11 mouse cellular contexts compared by ENCODE assay signal in genomic region chr3:98416426-98417250, GRCm38 (mm10). TPM values are rescaled to one million over a fixed set of nuclear protein-coding genes. Genes with fewer than 3 reads are reported as not detected.
DNase-seq lines count a peak whose midpoint lies in the region; ATAC-seq lines count a peak whose summit lies in the region.
"Had no signal": no experiment of that assay in that cellular context is flagged by ENCODE, and none has a peak within 500 bp of the region (broad histone marks: within the 10 kb centered on the region; RNA-seq: fewer than 3 reads in every experiment).

No protein-coding gene starts in this region.

- no peaks in the 10 kb centered on the region for H3K36me3 ChIP-seq in hindbrain, embryonic 15.5 days
- no peaks in the 10 kb centered on the region; the same call in 1 of the 2 replicates for H3K36me3 ChIP-seq in hindbrain, embryonic 12.5 days
- H3K36me3 ChIP-seq in midbrain, embryonic 13.5 days = no peaks in the 10 kb centered on the region
- H3K36me3 ChIP-seq in midbrain, embryonic 14.5 days (ENCODE audit: control insufficient read depth, insufficient read depth, low read length) = 0 out of 2 replicates have a peak, but pooled peaks cover 4% of the 10 kb centered on the region
- no peaks in the 10 kb centered on the region for H3K36me3 ChIP-seq in intestine, embryonic 16.5 days (ENCODE audit: control insufficient read depth, insufficient read depth, low read length)
- H3K36me3 ChIP-seq in neural tube, embryonic 15.5 days = no peaks in the 10 kb centered on the region
- H3K36me3 ChIP-seq: stomach, embryonic 15.5 days had no signal

- H3K9me3 ChIP-seq in hindbrain, embryonic 15.5 days = no peaks in the 10 kb centered on the region
- no peaks in the 10 kb centered on the region for H3K9me3 ChIP-seq in hindbrain, embryonic 12.5 days (replicated peaks)
- no peaks in the 10 kb centered on the region for H3K9me3 ChIP-seq in midbrain, embryonic 13.5 days
- no peaks in the 10 kb centered on the region for H3K9me3 ChIP-seq in midbrain, embryonic 14.5 days (ENCODE audit: control insufficient read depth, low read length)
- H3K9me3 ChIP-seq in intestine, embryonic 16.5 days (ENCODE audit: control insufficient read depth, low read length) = no peaks in the 10 kb centered on the region
- no peaks in the 10 kb centered on the region for H3K9me3 ChIP-seq in neural tube, embryonic 15.5 days (replicated peaks)
- H3K9me3 ChIP-seq: stomach, embryonic 15.5 days had no signal

- peak; percentile 32; the same call in 1 of the 2 replicates for ATAC-seq in hindbrain, embryonic 15.5 days (ENCODE audit: low FRiP score, low read depth)
- ATAC-seq in hindbrain, embryonic 12.5 days (ENCODE audit: low FRiP score) = no peak
- 0 out of 2 replicates have a peak, but pooled peaks have one; percentile 22 for ATAC-seq in midbrain, embryonic 13.5 days
- no peak for ATAC-seq in midbrain, embryonic 14.5 days (ENCODE audit: low FRiP score, low TSS enrichment)
- ATAC-seq in intestine, embryonic 16.5 days = no peak
- no peak for ATAC-seq in neural tube, embryonic 15.5 days (ENCODE audit: low FRiP score)
- ATAC-seq: activated CD4-positive, CD25-positive, alpha-beta regulatory T cell, adult 4 months had no signal

- no peak for DNase-seq in midbrain, embryonic 14.5 days
- no peak for DNase-seq in urinary bladder, adult 2 months (ENCODE audit: low spot score)

- H3K4me1 ChIP-seq in hindbrain, embryonic 15.5 days (replicated peaks) = peaks cover 8% of the 10 kb centered on the region
- peaks cover 6% of the 10 kb centered on the region; the same call in 1 of the 2 replicates for H3K4me1 ChIP-seq in hindbrain, embryonic 12.5 days
- peaks cover 8% of the 10 kb centered on the region; the same call in 1 of the 2 replicates for H3K4me1 ChIP-seq in midbrain, embryonic 13.5 days (replicated peaks)
- H3K4me1 ChIP-seq in midbrain, embryonic 14.5 days (ENCODE audit: control insufficient read depth, insufficient read depth, low read length) = no peaks in the 10 kb centered on the region
- H3K4me1 ChIP-seq in intestine, embryonic 16.5 days (ENCODE audit: control insufficient read depth, insufficient read depth, low read length) = peaks cover 41% of the 10 kb centered on the region
- peaks cover 13% of the 10 kb centered on the region for H3K4me1 ChIP-seq in neural tube, embryonic 15.5 days

- 0 out of 2 replicates have a peak overlapping the region, but pooled peaks have one; percentile 6 for H3K27ac ChIP-seq in hindbrain, embryonic 15.5 days (replicated peaks)
- H3K27ac ChIP-seq in hindbrain, embryonic 12.5 days = no peak overlapping the region
- H3K27ac ChIP-seq in midbrain, embryonic 13.5 days = no peak overlapping the region
- no peak overlapping the region for H3K27ac ChIP-seq in midbrain, embryonic 14.5 days (replicated peaks; ENCODE audit: low read depth, low read length)
- H3K27ac ChIP-seq in intestine, embryonic 16.5 days (ENCODE audit: low read length) = peak overlapping the region; percentile 45
- peak overlapping the region; percentile 56; the same call in 1 of the 2 replicates for H3K27ac ChIP-seq in neural tube, embryonic 15.5 days (replicated peaks)
- H3K27ac ChIP-seq: stomach, embryonic 15.5 days had no signal

- H3K9ac ChIP-seq in hindbrain, embryonic 15.5 days = no peak overlapping the region
- no peak overlapping the region for H3K9ac ChIP-seq in hindbrain, embryonic 12.5 days
- no peak overlapping the region for H3K9ac ChIP-seq in midbrain, embryonic 13.5 days (replicated peaks)
- no peak overlapping the region for H3K9ac ChIP-seq in midbrain, embryonic 14.5 days (replicated peaks; ENCODE audit: low read length)
- H3K9ac ChIP-seq in intestine, embryonic 16.5 days (ENCODE audit: low read depth, low read length) = no peak overlapping the region
- H3K9ac ChIP-seq in neural tube, embryonic 15.5 days (replicated peaks) = no peak overlapping the region
- H3K9ac ChIP-seq: stomach, embryonic 15.5 days had no signal

- H3K4me3 ChIP-seq in hindbrain, embryonic 15.5 days = no peak overlapping the region
- H3K4me3 ChIP-seq in hindbrain, embryonic 12.5 days = no peak overlapping the region
- no peak overlapping the region for H3K4me3 ChIP-seq in midbrain, embryonic 13.5 days (replicated peaks)
- no peak overlapping the region for H3K4me3 ChIP-seq in midbrain, embryonic 14.5 days (replicated peaks; ENCODE audit: low read depth, low read length)
- no peak overlapping the region for H3K4me3 ChIP-seq in intestine, embryonic 16.5 days (ENCODE audit: low read length)
- no peak overlapping the region for H3K4me3 ChIP-seq in neural tube, embryonic 15.5 days (replicated peaks)
- H3K4me3 ChIP-seq: stomach, embryonic 15.5 days had no signal

- no peak overlapping the region for H3K4me2 ChIP-seq in hindbrain, embryonic 15.5 days
- no peak overlapping the region for H3K4me2 ChIP-seq in hindbrain, embryonic 12.5 days (replicated peaks)
- no peak overlapping the region for H3K4me2 ChIP-seq in midbrain, embryonic 13.5 days (replicated peaks)
- no peak overlapping the region for H3K4me2 ChIP-seq in midbrain, embryonic 14.5 days (ENCODE audit: low read length)
- no peak overlapping the region for H3K4me2 ChIP-seq in intestine, embryonic 16.5 days (ENCODE audit: low read depth, low read length)
- no peak overlapping the region for H3K4me2 ChIP-seq in neural tube, embryonic 15.5 days
- H3K4me2 ChIP-seq: stomach, embryonic 15.5 days had no signal

- WGBS in hindbrain, embryonic 15.5 days = 85% methylated on average over 5 of the region's 5 CpGs
- WGBS in hindbrain, embryonic 12.5 days = 84% methylated on average over 5 of the region's 5 CpGs
- WGBS in midbrain, embryonic 13.5 days = 88% methylated on average over 5 of the region's 5 CpGs
- 81% methylated on average over 5 of the region's 5 CpGs for WGBS in midbrain, embryonic 14.5 days
- 70% methylated on average over 5 of the region's 5 CpGs for WGBS in intestine, embryonic 16.5 days
- WGBS in neural tube, embryonic 15.5 days = 86% methylated on average over 5 of the region's 5 CpGs

- no peaks in the 10 kb centered on the region for H3K27me3 ChIP-seq in hindbrain, embryonic 15.5 days
- no peaks in the 10 kb centered on the region for H3K27me3 ChIP-seq in hindbrain, embryonic 12.5 days
- no peaks in the 10 kb centered on the region for H3K27me3 ChIP-seq in midbrain, embryonic 13.5 days
- no peaks in the 10 kb centered on the region for H3K27me3 ChIP-seq in midbrain, embryonic 14.5 days (ENCODE audit: control insufficient read depth, insufficient read depth, low read length)
- no peaks in the 10 kb centered on the region for H3K27me3 ChIP-seq in intestine, embryonic 16.5 days (replicated peaks; ENCODE audit: control insufficient read depth, insufficient read depth, low read length)
- H3K27me3 ChIP-seq in neural tube, embryonic 15.5 days (replicated peaks) = no peaks in the 10 kb centered on the region
- H3K27me3 ChIP-seq: stomach, embryonic 15.5 days had no signal

RNA-seq across cellular contexts. Expression of gene Zfp697, which starts 34.4 kb away (rescaled TPM):
- 14.7 and 17.3 TPM in 2 replicates for polyA plus RNA-seq in hindbrain, embryonic 15.5 days (2015; fragmentation: Nextera tagmentation; extraction: Ambion mirVana)
- polyA plus RNA-seq in hindbrain, embryonic 12.5 days (2016; fragmentation: Nextera tagmentation; extraction: Ambion mirVana) = 9.7 and 12.0 TPM in 2 replicates
- polyA plus RNA-seq in midbrain, embryonic 13.5 days (2015; fragmentation: Nextera tagmentation; extraction: Ambion mirVana) = 15.4 and 15.7 TPM in 2 replicates
- 21.3 and 25.5 TPM in 2 replicates for polyA plus RNA-seq in midbrain, embryonic 14.5 days (2014; fragmentation: Nextera tagmentation; extraction: Ambion mirVana)
- 6.1 and 7.4 TPM in 2 replicates for polyA plus RNA-seq in intestine, embryonic 16.5 days (2015; fragmentation: Nextera tagmentation; extraction: Ambion mirVana)
- 15.8 and 17.0 TPM in 2 replicates for polyA plus RNA-seq in neural tube, embryonic 15.5 days (2015; fragmentation: Nextera tagmentation; extraction: Ambion mirVana)
- polyA plus RNA-seq in urinary bladder, adult 2 months (2012; rRNA removed) = 1.9 TPM in 2 replicates

RNA-seq across cellular contexts. Expression of gene Gm4450, which starts 40.3 kb away (rescaled TPM):
- polyA plus RNA-seq in hindbrain, embryonic 15.5 days (2015; fragmentation: Nextera tagmentation; extraction: Ambion mirVana) = not detected in 2 replicates
- polyA plus RNA-seq in hindbrain, embryonic 12.5 days (2016; fragmentation: Nextera tagmentation; extraction: Ambion mirVana) = 0.13 TPM in 1 of 2 replicates, not detected in the other
- polyA plus RNA-seq in midbrain, embryonic 13.5 days (2015; fragmentation: Nextera tagmentation; extraction: Ambion mirVana) = 0.26 TPM in 1 of 2 replicates, not detected in the other
- not detected in 2 replicates for polyA plus RNA-seq in midbrain, embryonic 14.5 days (2014; fragmentation: Nextera tagmentation; extraction: Ambion mirVana)
- polyA plus RNA-seq in intestine, embryonic 16.5 days (2015; fragmentation: Nextera tagmentation; extraction: Ambion mirVana) = not detected in 2 replicates
- polyA plus RNA-seq in neural tube, embryonic 15.5 days (2015; fragmentation: Nextera tagmentation; extraction: Ambion mirVana) = not detected in 2 replicates
- not detected in 2 replicates for polyA plus RNA-seq in urinary bladder, adult 2 months (2012; rRNA removed)
- polyA plus RNA-seq: activated CD4-positive, CD25-positive, alpha-beta regulatory T cell, adult 4 months; intestine, embryonic 14.5 days; neural tube, embryonic 11.5 days; stomach, embryonic 15.5 days had no signal

Comparison
In these comparisons a context has a peak if more than half of its experiments do, and no peak if none do; other contexts are left out.
1. ATAC-seq: peak in hindbrain, embryonic 15.5 days (single experiment) and midbrain, embryonic 13.5 days (single experiment); none in hindbrain, embryonic 12.5 days (single experiment), midbrain, embryonic 14.5 days (single experiment), intestine, embryonic 16.5 days (single experiment) and neural tube, embryonic 15.5 days (single experiment).
2. H3K27ac ChIP-seq: peak in hindbrain, embryonic 15.5 days (single experiment), intestine, embryonic 16.5 days (single experiment) and neural tube, embryonic 15.5 days (single experiment); none in hindbrain, embryonic 12.5 days (single experiment), midbrain, embryonic 13.5 days (single experiment) and midbrain, embryonic 14.5 days (single experiment).